Mouse (Mus musculus): ENCODE data around the gene Gm20855. TPM values are rescaled to one million over a fixed set of nuclear protein-coding genes. Genes with fewer than 3 reads are reported as not detected.
"Not testable (repeated sequence)": the region's sequence is repeated elsewhere in the genome, so short reads cannot be mapped to it uniquely, and the experiment has no call there.

Gene Gm20855
- not detected in 2 replicates for polyA plus RNA-seq (2015; fragmentation: Nextera tagmentation; extraction: Ambion mirVana)

DNA sequence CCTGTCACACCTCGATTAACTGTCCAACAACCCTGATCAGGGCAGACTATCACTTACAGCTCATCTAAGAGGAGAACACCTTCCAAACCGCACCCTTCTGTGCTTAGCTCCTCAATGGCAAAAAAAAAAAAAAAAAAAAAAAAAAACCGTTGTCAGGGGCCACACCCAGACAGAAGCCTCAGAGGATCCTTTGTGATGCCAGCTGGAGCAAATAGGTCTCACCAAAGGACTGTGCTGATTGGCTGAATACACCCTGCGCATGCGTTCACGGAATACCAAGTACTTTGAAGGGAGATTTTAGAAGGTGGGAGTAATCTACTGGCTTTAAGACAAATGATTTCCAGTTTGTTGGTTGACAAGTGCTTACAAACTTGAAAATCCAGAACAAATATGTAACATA, at the start of gene Gm20855:
Gene Gm20855, minus strand, starts transcription at position 101 of the 400 bp plus-strand sequence.
- not testable (repeated sequence) for H3K27ac ChIP-seq (ENCODE audit: low read length); ATAC-seq (ENCODE audit: low read depth); H3K4me2 ChIP-seq (ENCODE audit: low read depth, low read length); H3K4me1 ChIP-seq (ENCODE audit: control insufficient read depth, low read depth, low read length); H3K9me3 ChIP-seq (replicated peaks; ENCODE audit: control insufficient read depth, low read length); H3K4me3 ChIP-seq (ENCODE audit: low read depth, low read length); H3K27me3 ChIP-seq (ENCODE audit: control insufficient read depth, insufficient read depth, low read depth, low read length); H3K36me3 ChIP-seq (ENCODE audit: control insufficient read depth, insufficient read depth); H3K9ac ChIP-seq (ENCODE audit: low read depth, low read length)
- no CpG with 5 or more reads among the region's 6 CpGs for WGBS (ENCODE audit: insufficient replicate concordance)

Measured in liver, embryonic 16.5 days (tissue).